Mouse (Mus musculus) ES-E14 (cell line): ENCODE results near the gene Arrb2. TPM values are rescaled to one million over a fixed set of nuclear protein-coding genes. Genes with fewer than 3 reads are reported as not detected.

Experiments used
- DNase-seq: peaks from one replicate; pipeline ENCODE4 v3.0.0-alpha.2; 2013; ENCODE audit warnings: low read depth, low spot score
- H3K27ac ChIP-seq: 2 replicates; pipeline ENCODE4 v1.5.1; 2012; ENCODE audit warnings: low read depth, mild to moderate bottlenecking, low read length, moderate library complexity, mixed read lengths; ENCODE audit not compliant: poor library complexity, insufficient read depth, severe bottlenecking
- H3K36me3 ChIP-seq: 2 replicates; pipeline ENCODE4 v1.6.1; 2012; ENCODE audit warnings: mild to moderate bottlenecking, low read length, moderate library complexity, mixed read lengths; ENCODE audit not compliant: control insufficient read depth, poor library complexity, insufficient read depth, severe bottlenecking
- H3K4me1 ChIP-seq, 2 experiments: fragments of 150-350 bp in 1 of 2; sonication (generic) in 1 of 2; 2 replicates each; pipeline ENCODE4 v1.6.1; 2012; ENCODE audit warnings: low read length in 2 of 2, mild to moderate bottlenecking in 1 of 2, mixed read lengths in 1 of 2; ENCODE audit not compliant: control insufficient read depth in 2 of 2, insufficient read depth in 2 of 2, poor library complexity in 1 of 2
- H3K4me3 ChIP-seq, 2 experiments: fragments of 150-350 bp in 1 of 2; sonication (generic) in 1 of 2; 2 replicates each; pipeline ENCODE4 v1.5.1; 2012; ENCODE audit warnings: low read length in 2 of 2, low read depth in 1 of 2, mild to moderate bottlenecking in 1 of 2, mixed read lengths in 1 of 2; ENCODE audit not compliant: insufficient read depth in 1 of 2, poor library complexity in 1 of 2, severe bottlenecking in 1 of 2
- H3K9ac ChIP-seq: 2 replicates; pipeline ENCODE4 v1.6.1; 2012; ENCODE audit warnings: low read depth, mild to moderate bottlenecking, low read length, mixed read lengths; ENCODE audit not compliant: poor library complexity, insufficient read depth, severe bottlenecking
- H3K9me3 ChIP-seq: fragments of 150-350 bp; sonication (generic); 2 replicates; pipeline ENCODE4 v1.6.1; 2012; ENCODE audit warnings: low read depth, mild to moderate bottlenecking, low read length; ENCODE audit not compliant: control insufficient read depth, insufficient read depth
- CHD2 ChIP-seq: IDR thresholded peaks from 2 replicates; pipeline ENCODE4 v1.6.1; 2014; ENCODE audit warnings: mild to moderate bottlenecking, low read depth, low read length, inconsistent platforms
- HCFC1 ChIP-seq: IDR thresholded peaks from 2 replicates; pipeline ENCODE4 v1.6.1; 2012; ENCODE audit warnings: low read length, inconsistent platforms, borderline replicate concordance; ENCODE audit not compliant: insufficient read depth
- MAFK ChIP-seq: IDR thresholded peaks from 2 replicates; pipeline ENCODE4 v1.6.1; 2014; ENCODE audit warnings: mild to moderate bottlenecking, low read depth, low read length, inconsistent platforms; ENCODE audit not compliant: insufficient read depth
- ZC3H11A ChIP-seq: IDR thresholded peaks from 2 replicates; pipeline ENCODE4 v1.6.1; 2012; ENCODE audit warnings: low read depth, mild to moderate bottlenecking, inconsistent platforms, low read length, borderline replicate concordance
- ZNF384 ChIP-seq: IDR thresholded peaks from 2 replicates; pipeline ENCODE4 v1.6.1; 2012; ENCODE audit warnings: low read depth, low read length, inconsistent platforms
- in situ Hi-C, 2 experiments: fragments of 600-800 bp; cut with MboI; formaldehyde crosslinking; loops; one replicate each; pipeline ENCODE4 v1.15.1; 2025; ENCODE audit warnings: low sequenced_read_pairs in 2 of 2, inconsistent platforms in 1 of 2; ENCODE audit not compliant: unreplicated experiment in 2 of 2
- total RNA-seq: library from RNA; depleted of rRNA; stranded (reverse); fragments of 300-350 nt; gene quantifications from 2 replicates; pipeline ENCODE4 v1.2.3, GENCODE M21; 2012

Arrb2 gene
- total RNA-seq, 1 experiment = 30.6 TPM

- Histone ChIP-seq H3K27ac (no peak overlapping the region), H3K4me3 (no peak overlapping the region), H3K4me1 (peaks cover 3 to 8% of the 10 kb centered on the region in 2 experiments; a peak in 2 of 4 replicates), H3K9ac (no peak overlapping the region), H3K36me3 (peaks cover 48% of the 10 kb centered on the region), H3K9me3 (no peaks in the 10 kb centered on the region)
- no peak for TF ChIP-seq ZC3H11A
- no peak for TF ChIP-seq MAFK
- TF ChIP-seq CHD2 = no peak
- TF ChIP-seq ZNF384 = no peak
- no peak for TF ChIP-seq HCFC1
- no peak for DNase-seq
- in situ Hi-C loops = no loop called here
These were observed 28.8 kb upstream of the Arrb2 start for GRCm38 (mm10) chr11:70403598-70403997.

- H3K4me1 ChIP-seq = peaks cover 3 to 9% of the 10 kb centered on the region in 2 experiments; a peak in 2 of 4 replicates
- peak within 1 kb of the TSS; percentile 96 for H3K9ac ChIP-seq
- peak within 1 kb of the TSS; percentile 87 to 93 for H3K4me3 ChIP-seq
- TF ChIP-seq ZC3H11A (no peak; the same call in 1 of the 2 replicates), HCFC1 (peak; percentile 81)
- H3K36me3 ChIP-seq = peaks cover 22% of the 10 kb centered on the region
- H3K9me3 ChIP-seq = no peaks in the 10 kb centered on the region
- in situ Hi-C loops = no loop called here
- peak; percentile 96 for DNase-seq
- H3K27ac ChIP-seq = peak within 1 kb of the TSS; percentile 77
These were observed 22.7 kb upstream of the Arrb2 start, which contains the start of gene Pelp1 for GRCm38 (mm10) chr11:70409594-70410296. Gene Pelp1 (minus strand): TSS chr11:70410031.

GRCm38 (mm10) chr11:70410297-70410643, 22.2 kb upstream of the Arrb2 start:
- H3K27ac ChIP-seq = peak overlapping the region; percentile 68
- peaks cover 20% of the 10 kb centered on the region for H3K36me3 ChIP-seq
- no peaks in the 10 kb centered on the region for H3K9me3 ChIP-seq
- 0 out of 4 replicates have a peak overlapping the region, but pooled peaks of 1 of the 2 experiments have one; percentile 5 for H3K4me3 ChIP-seq
- H3K9ac ChIP-seq = peak overlapping the region; percentile 50; the same call in 1 of the 2 replicates
- TF ChIP-seq ZC3H11A (no peak), MAFK (no peak), HCFC1 (no peak), CHD2 (no peak), ZNF384 (no peak)
- no peak for DNase-seq
- in situ Hi-C loops = no loop called here
- H3K4me1 ChIP-seq = peaks cover 3 to 9% of the 10 kb centered on the region in 2 experiments; a peak in 2 of 4 replicates

- no peak for TF ChIP-seq HCFC1
- no peak for TF ChIP-seq ZNF384
- no peak overlapping the region for H3K4me3 ChIP-seq
- peaks cover 4% of the 10 kb centered on the region; the same call in 1 of the 2 replicates for H3K36me3 ChIP-seq
- H3K27ac ChIP-seq = no peak overlapping the region
- H3K9me3 ChIP-seq = no peaks in the 10 kb centered on the region
- peaks cover 3 to 7% of the 10 kb centered on the region in 2 experiments; a peak in 2 of 4 replicates for H3K4me1 ChIP-seq
- in situ Hi-C loops = no loop called here
- no peak for DNase-seq
- H3K9ac ChIP-seq = no peak overlapping the region
These were observed 19.8 kb upstream of the Arrb2 start for GRCm38 (mm10) chr11:70412591-70412990.

DNA sequence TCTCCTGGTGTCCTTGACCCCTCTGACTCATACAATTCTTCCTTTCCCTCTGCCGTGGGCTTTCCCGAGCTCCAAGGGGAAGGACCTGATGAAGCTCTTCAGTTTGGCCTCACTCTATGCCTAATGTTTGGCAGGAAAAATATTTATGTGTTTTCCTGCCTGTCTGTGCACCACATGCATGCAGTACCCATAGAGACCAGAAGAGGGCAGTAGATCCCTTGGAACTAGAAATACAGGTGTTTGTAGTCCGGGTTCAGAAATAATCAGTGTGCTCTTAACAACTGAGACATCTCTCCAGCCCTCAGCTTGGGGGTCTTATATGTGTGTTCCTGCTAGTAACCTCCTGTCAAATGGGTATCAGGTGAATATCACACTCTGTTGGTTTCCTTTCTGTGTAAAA, 18.5 kb upstream of the Arrb2 start:
- in situ Hi-C loops = no loop called here
- no peaks in the 10 kb centered on the region for H3K9me3 ChIP-seq
- no peak overlapping the region for H3K4me3 ChIP-seq
- no peak overlapping the region for H3K27ac ChIP-seq
- peak; percentile 84 for DNase-seq
- H3K9ac ChIP-seq = no peak overlapping the region
- TF ChIP-seq HCFC1 (peak; percentile 19; the same call in 1 of the 2 replicates), ZC3H11A (peak; percentile 74; the same call in 1 of the 2 replicates), MAFK (no peak)
- H3K36me3 ChIP-seq = no peaks in the 10 kb centered on the region
- H3K4me1 ChIP-seq = no peaks in the 10 kb centered on the region
